Mouse (Mus musculus): ENCODE data around the gene Zfhx3. TPM values are rescaled to one million over a fixed set of nuclear protein-coding genes. Genes with fewer than 3 reads are reported as not detected.

The Zfhx3 gene
- total and polyA plus RNA-seq, 3 experiments: 0.23 to 2.5 TPM; not detected in 1

DNA sequence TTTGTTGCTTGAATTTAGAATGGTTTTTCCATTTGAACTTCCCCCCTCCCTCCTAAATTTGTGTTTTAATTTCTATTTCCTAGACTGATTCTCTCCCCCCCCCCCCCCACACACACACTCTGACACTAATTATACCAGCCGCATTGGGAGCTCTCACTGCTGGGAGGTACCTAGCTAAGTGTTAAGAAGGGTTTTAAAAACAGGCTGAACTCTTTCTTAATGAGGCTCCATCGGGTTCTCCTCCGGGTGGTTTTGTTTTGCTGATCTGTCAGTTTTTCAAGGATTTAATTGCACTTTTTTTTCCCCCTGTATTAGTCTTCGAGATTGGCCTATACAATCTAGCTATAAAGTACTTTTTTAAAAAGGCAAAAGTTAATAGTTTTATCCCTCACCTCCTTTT lies 946.5 kb downstream of the Zfhx3 start:
- Histone ChIP-seq H3K4me1 (ENCODE audit: control insufficient read depth in 1 of 2, insufficient read depth in 2 of 2, low read length in 2 of 2) (peaks cover 0 to 5% of the 10 kb centered on the region in 2 experiments; a peak in 1 of 4 replicates), H3K79me2 (ENCODE audit: control insufficient read depth, insufficient read depth, low read length, poor library complexity) (no peaks in the 10 kb centered on the region), H3K4me3 (ENCODE audit: control insufficient read depth in 1 of 2, insufficient read depth in 1 of 2, low read depth in 2 of 2, low read length in 2 of 2) (no peak overlapping the region), H3K27me3 (ENCODE audit: control insufficient read depth in 1 of 2, insufficient read depth in 2 of 2, low read length in 2 of 2) (no peaks in the 10 kb centered on the region), H3K9ac (ENCODE audit: control insufficient read depth, low read depth, low read length, poor library complexity, severe bottlenecking) (no peak overlapping the region), H3K27ac (ENCODE audit: control insufficient read depth, low read depth, low read length) (no peak overlapping the region), H3K9me3 (replicated peaks; ENCODE audit: insufficient read depth, low read length) (no peaks in the 10 kb centered on the region), H3K36me3 (ENCODE audit: control insufficient read depth in 1 of 2, insufficient read depth in 2 of 2, low read length in 2 of 2) (no peaks in the 10 kb centered on the region; a peak in 1 of 4 replicates)
- no peak for DNase-seq (ENCODE audit: low read depth, low spot score)
- TF ChIP-seq NELFE (IDR thresholded peaks at IDR 0.05; ENCODE audit: low read depth, low read length): no peak
- TF ChIP-seq TCF12 (IDR thresholded peaks at IDR 0.05; ENCODE audit: low read depth, low read length): no peak
- TF ChIP-seq MEF2A (IDR thresholded peaks at IDR 0.05; ENCODE audit: extremely low read depth, insufficient replicate concordance, low read depth, low read length, poor library complexity, severe bottlenecking): no peak
- no peak for TF ChIP-seq USF2 (IDR thresholded peaks at IDR 0.05; ENCODE audit: borderline replicate concordance in 1 of 2, insufficient read depth in 1 of 2, low read depth in 1 of 2, low read length in 2 of 2)
- TF ChIP-seq MAX (IDR thresholded peaks at IDR 0.05; ENCODE audit: low read length): no peak
- TF ChIP-seq TAL1 (IDR thresholded peaks at IDR 0.05; ENCODE audit: low read length): no peak
- no peak for TF ChIP-seq KAT2A (conservative IDR thresholded peaks at IDR 0.05; ENCODE audit: low read depth, low read length)
- no peak for TF ChIP-seq SMC3 (IDR thresholded peaks at IDR 0.05; ENCODE audit: low read depth, low read length)
- TF ChIP-seq ETS1 (IDR thresholded peaks at IDR 0.05; ENCODE audit: low read depth, low read length): no peak
- TF ChIP-seq POLR2A (IDR thresholded peaks at IDR 0.05; ENCODE audit: control insufficient read depth in 1 of 2, insufficient read depth in 1 of 2, low read depth in 1 of 2, low read length in 2 of 2, poor library complexity in 1 of 2): no peak
- TF ChIP-seq CHD1 (IDR thresholded peaks at IDR 0.05; ENCODE audit: low read depth, low read length): no peak
- TF ChIP-seq SIN3A (IDR thresholded peaks at IDR 0.05; ENCODE audit: low read length): no peak
- TF ChIP-seq POLR2AphosphoS5 (IDR thresholded peaks at IDR 0.05; ENCODE audit: borderline replicate concordance, low read depth, low read length): no peak
- no peak for TF ChIP-seq BHLHE40 (IDR thresholded peaks at IDR 0.05; ENCODE audit: borderline replicate concordance, low read depth, low read length)
- no peak for TF ChIP-seq MAZ (IDR thresholded peaks at IDR 0.05; ENCODE audit: low read depth, low read length)

GRCm38 (mm10) chr8:108889406-108889805 lies 947.0 kb downstream of the Zfhx3 start:
- no peak for DNase-seq (ENCODE audit: low read depth, low spot score)
- TF ChIP-seq TCF12 (IDR thresholded peaks at IDR 0.05; ENCODE audit: low read depth, low read length) (no peak), ELF1 (IDR thresholded peaks at IDR 0.05; ENCODE audit: low read depth, low read length) (no peak), HCFC1 (IDR thresholded peaks at IDR 0.05; ENCODE audit: low read depth, low read length) (no peak), POLR2AphosphoS5 (IDR thresholded peaks at IDR 0.05; ENCODE audit: borderline replicate concordance, low read depth, low read length) (no peak), ZKSCAN1 (IDR thresholded peaks at IDR 0.05; ENCODE audit: low read depth, low read length) (no peak), TAL1 (IDR thresholded peaks at IDR 0.05; ENCODE audit: low read length) (no peak), EP300 (IDR thresholded peaks at IDR 0.05; ENCODE audit: low read depth in 1 of 2, low read length in 2 of 2) (no peak), NELFE (IDR thresholded peaks at IDR 0.05; ENCODE audit: low read depth, low read length) (no peak), CHD2 (IDR thresholded peaks at IDR 0.05; ENCODE audit: low read length) (no peak), GABPA (IDR thresholded peaks at IDR 0.05; ENCODE audit: low read depth, low read length) (no peak)

More at GRCm38 (mm10) chr8:108889406-108889805, 947.0 kb downstream of the Zfhx3 start:
- no peaks in the 10 kb centered on the region; a peak in 1 of 4 replicates for H3K36me3 ChIP-seq (ENCODE audit: control insufficient read depth in 1 of 2, insufficient read depth in 2 of 2, low read length in 2 of 2)
- no peak overlapping the region for H3K9ac ChIP-seq (ENCODE audit: control insufficient read depth, low read depth, low read length, poor library complexity, severe bottlenecking)
- H3K27me3 ChIP-seq (ENCODE audit: control insufficient read depth in 1 of 2, insufficient read depth in 2 of 2, low read length in 2 of 2): no peaks in the 10 kb centered on the region
- H3K27ac ChIP-seq (ENCODE audit: control insufficient read depth, low read depth, low read length): no peak overlapping the region
- no peaks in the 10 kb centered on the region for H3K79me2 ChIP-seq (ENCODE audit: control insufficient read depth, insufficient read depth, low read length, poor library complexity)
- no peak overlapping the region for H3K4me3 ChIP-seq (ENCODE audit: control insufficient read depth in 1 of 2, insufficient read depth in 1 of 2, low read depth in 2 of 2, low read length in 2 of 2)
- peaks cover 0 to 5% of the 10 kb centered on the region in 2 experiments; a peak in 1 of 4 replicates for H3K4me1 ChIP-seq (ENCODE audit: control insufficient read depth in 1 of 2, insufficient read depth in 2 of 2, low read length in 2 of 2)
- H3K9me3 ChIP-seq (replicated peaks; ENCODE audit: insufficient read depth, low read length): no peaks in the 10 kb centered on the region

All from MEL (cell line).